Mouse (Mus musculus): ENCODE data around the gene Ltb. TPM values are rescaled to one million over a fixed set of nuclear protein-coding genes. Genes with fewer than 3 reads are reported as not detected.

The Ltb gene
- polyA plus RNA-seq, 1 experiment: not detected

- TF ChIP-seq POLR2A (IDR thresholded peaks at IDR 0.05; ENCODE audit: borderline replicate concordance, low read depth, low read length) (no peak), CTCF (IDR thresholded peaks at IDR 0.05; ENCODE audit: low read depth, low read length) (no peak)
- Histone ChIP-seq H3K4me3 (ENCODE audit: insufficient read depth, low read length) (peak overlapping the region; percentile 43), H3K27ac (ENCODE audit: insufficient read depth, low read depth, low read length) (peak overlapping the region; percentile 90), H3K4me1 (ENCODE audit: control insufficient read depth, insufficient read depth, low read length) (peaks cover 68% of the 10 kb centered on the region)
These were observed 24.4 kb downstream of the Ltb start for GRCm38 (mm10) chr17:35218516-35219193.

GRCm38 (mm10) chr17:35219601-35220041 is 25.4 kb downstream of the Ltb start:
- Histone ChIP-seq H3K4me1 (ENCODE audit: control insufficient read depth, insufficient read depth, low read length) (peaks cover 66% of the 10 kb centered on the region), H3K27ac (ENCODE audit: insufficient read depth, low read depth, low read length) (peak overlapping the region; percentile 90), H3K4me3 (ENCODE audit: insufficient read depth, low read length) (no peak overlapping the region)
- no peak for TF ChIP-seq POLR2A (IDR thresholded peaks at IDR 0.05; ENCODE audit: borderline replicate concordance, low read depth, low read length)
- 0 out of 2 replicates have a peak, but pooled peaks have one; percentile 5 for TF ChIP-seq CTCF (IDR thresholded peaks at IDR 0.05; ENCODE audit: low read depth, low read length)

- TF ChIP-seq POLR2A (IDR thresholded peaks at IDR 0.05; ENCODE audit: borderline replicate concordance, low read depth, low read length): no peak
- TF ChIP-seq CTCF (IDR thresholded peaks at IDR 0.05; ENCODE audit: low read depth, low read length): no peak
- Histone ChIP-seq H3K4me1 (ENCODE audit: control insufficient read depth, insufficient read depth, low read length) (peaks cover 58% of the 10 kb centered on the region), H3K27ac (ENCODE audit: insufficient read depth, low read depth, low read length) (peak within 1 kb of the TSS; percentile 90), H3K4me3 (ENCODE audit: insufficient read depth, low read length) (peak within 1 kb of the TSS; percentile 6; the same call in 1 of the 2 replicates)
These were observed 26.1 kb downstream of the Ltb start, which contains the start of gene Gm16181 for GRCm38 (mm10) chr17:35220156-35220952. Gm16181 (plus strand) TSS chr17:35220834.

GRCm38 (mm10) chr17:35222299-35222698 is 28.1 kb downstream of the Ltb start:
- H3K4me1 ChIP-seq (ENCODE audit: control insufficient read depth, insufficient read depth, low read length): peaks cover 55% of the 10 kb centered on the region
- no peak for TF ChIP-seq POLR2A (IDR thresholded peaks at IDR 0.05; ENCODE audit: borderline replicate concordance, low read depth, low read length)
- TF ChIP-seq CTCF (IDR thresholded peaks at IDR 0.05; ENCODE audit: low read depth, low read length): no peak
- peak overlapping the region; percentile 69 for H3K27ac ChIP-seq (ENCODE audit: insufficient read depth, low read depth, low read length)
- no peak overlapping the region for H3K4me3 ChIP-seq (ENCODE audit: insufficient read depth, low read length)

- TF ChIP-seq POLR2A (IDR thresholded peaks at IDR 0.05; ENCODE audit: borderline replicate concordance, low read depth, low read length): no peak
- TF ChIP-seq CTCF (IDR thresholded peaks at IDR 0.05; ENCODE audit: low read depth, low read length): no peak
- H3K4me3 ChIP-seq (ENCODE audit: insufficient read depth, low read length): no peak overlapping the region
- no peak overlapping the region for H3K27ac ChIP-seq (ENCODE audit: insufficient read depth, low read depth, low read length)
- H3K4me1 ChIP-seq (ENCODE audit: control insufficient read depth, insufficient read depth, low read length): peaks cover 43% of the 10 kb centered on the region
These were observed 30.4 kb downstream of the Ltb start for GRCm38 (mm10) chr17:35224641-35225040.

- no peak overlapping the region for H3K27ac ChIP-seq (ENCODE audit: insufficient read depth, low read depth, low read length)
- peaks cover 35% of the 10 kb centered on the region for H3K4me1 ChIP-seq (ENCODE audit: control insufficient read depth, insufficient read depth, low read length)
- TF ChIP-seq CTCF (IDR thresholded peaks at IDR 0.05; ENCODE audit: low read depth, low read length) (no peak), POLR2A (IDR thresholded peaks at IDR 0.05; ENCODE audit: borderline replicate concordance, low read depth, low read length) (no peak)
- H3K4me3 ChIP-seq (ENCODE audit: insufficient read depth, low read length): no peak overlapping the region
These were observed 31.2 kb downstream of the Ltb start for GRCm38 (mm10) chr17:35225456-35225855.

GRCm38 (mm10) chr17:35226561-35227046 is 32.4 kb downstream of the Ltb start:
- no peak overlapping the region for H3K27ac ChIP-seq (ENCODE audit: insufficient read depth, low read depth, low read length)
- peaks cover 38% of the 10 kb centered on the region for H3K4me1 ChIP-seq (ENCODE audit: control insufficient read depth, insufficient read depth, low read length)
- TF ChIP-seq CTCF (IDR thresholded peaks at IDR 0.05; ENCODE audit: low read depth, low read length) (no peak), POLR2A (IDR thresholded peaks at IDR 0.05; ENCODE audit: borderline replicate concordance, low read depth, low read length) (no peak)
- no peak overlapping the region for H3K4me3 ChIP-seq (ENCODE audit: insufficient read depth, low read length)

- peaks cover 35% of the 10 kb centered on the region for H3K4me1 ChIP-seq (ENCODE audit: control insufficient read depth, insufficient read depth, low read length)
- H3K4me3 ChIP-seq (ENCODE audit: insufficient read depth, low read length): no peak overlapping the region
- TF ChIP-seq POLR2A (IDR thresholded peaks at IDR 0.05; ENCODE audit: borderline replicate concordance, low read depth, low read length) (no peak), CTCF (IDR thresholded peaks at IDR 0.05; ENCODE audit: low read depth, low read length) (no peak)
- H3K27ac ChIP-seq (ENCODE audit: insufficient read depth, low read depth, low read length): no peak overlapping the region
These were observed 36.8 kb downstream of the Ltb start for GRCm38 (mm10) chr17:35231022-35231421.

GRCm38 (mm10) chr17:35232043-35232442 is 37.8 kb downstream of the Ltb start:
- H3K4me3 ChIP-seq (ENCODE audit: insufficient read depth, low read length): peak overlapping the region; percentile 20
- H3K27ac ChIP-seq (ENCODE audit: insufficient read depth, low read depth, low read length): peak overlapping the region; percentile 92
- H3K4me1 ChIP-seq (ENCODE audit: control insufficient read depth, insufficient read depth, low read length): peaks cover 31% of the 10 kb centered on the region
- TF ChIP-seq POLR2A (IDR thresholded peaks at IDR 0.05; ENCODE audit: borderline replicate concordance, low read depth, low read length) (no peak), CTCF (IDR thresholded peaks at IDR 0.05; ENCODE audit: low read depth, low read length) (peak; percentile 97)
